Mouse (Mus musculus) embryonic facial prominence, embryonic 10.5 days (tissue): ENCODE results near the gene Tia1. TPM values are rescaled to one million over a fixed set of nuclear protein-coding genes. Genes with fewer than 3 reads are reported as not detected.

Source experiments
- DNase-seq: peaks from one replicate; pipeline ENCODE4 v3.0.0-alpha.2; 2017; ENCODE audit warnings: low spot score
- H3K27ac ChIP-seq: fragments of 300-500 bp; sonication (generic); replicated peaks from 2 replicates; pipeline ENCODE4 v1.5.1; 2016; ENCODE audit warnings: mild to moderate bottlenecking
- H3K27me3 ChIP-seq: fragments of 300-500 bp; sonication (generic); replicated peaks from 2 replicates; pipeline ENCODE4 v1.6.1; 2016; ENCODE audit warnings: low read depth, mild to moderate bottlenecking; ENCODE audit not compliant: poor library complexity, severe bottlenecking
- H3K36me3 ChIP-seq: fragments of 300-500 bp; sonication (generic); replicated peaks from 2 replicates; pipeline ENCODE4 v1.6.1; 2016; ENCODE audit warnings: mild to moderate bottlenecking, moderate library complexity
- H3K4me1 ChIP-seq: fragments of 300-500 bp; sonication (generic); 2 replicates; pipeline ENCODE4 v1.6.1; 2016
- H3K4me3 ChIP-seq: fragments of 300-500 bp; sonication (generic); 2 replicates; pipeline ENCODE4 v1.5.1; 2016; ENCODE audit warnings: mild to moderate bottlenecking, moderate library complexity
- H3K9me3 ChIP-seq: fragments of 300-500 bp; sonication (generic); 2 replicates; pipeline ENCODE4 v1.6.1; 2016; ENCODE audit warnings: mild to moderate bottlenecking
- WGBS: fragments of 180-500 bp; shearing (Covaris S2); methylation state at CpG from one replicate; pipeline ENCODE4 v1.1.7; 2016; 5-methylcytosine and 5-hydroxymethylcytosine counted together
- polyA plus RNA-seq: library from polyadenylated mRNA; unstranded; fragments of >200 nt; fragmentation: Nextera tagmentation; extraction: Ambion mirVana; gene quantifications from 2 replicates; pipeline ENCODE4 v1.2.1, GENCODE M21; 2016

Gene Tia1
- polyA plus RNA-seq, 1 experiment from 2014 or later, result 222 TPM

DNA sequence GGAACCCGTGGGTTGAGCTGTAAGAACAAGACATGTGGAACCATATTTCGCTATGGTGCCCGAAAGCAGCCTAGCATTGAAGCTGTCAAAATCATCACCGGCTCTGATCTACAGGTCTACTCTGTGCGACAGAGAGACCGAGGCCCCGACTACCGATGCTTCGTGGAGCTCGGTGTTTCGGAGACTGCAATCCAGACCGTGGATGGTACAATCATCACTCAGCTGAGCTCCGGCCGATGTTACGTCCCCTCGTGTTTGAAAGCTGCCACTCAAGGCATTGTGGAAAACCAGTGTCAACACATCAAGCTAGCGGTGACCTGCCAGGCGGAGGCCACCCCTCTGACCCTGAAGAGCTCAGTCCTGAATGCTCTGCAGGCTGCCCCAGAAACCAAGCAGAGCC, 41.5 kb downstream of the Tia1 start:
- no peak for DNase-seq
- Histone ChIP-seq H3K27ac (no peak overlapping the region), H3K4me1 (no peaks in the 10 kb centered on the region), H3K36me3 (peaks cover 86% of the 10 kb centered on the region), H3K27me3 (no peaks in the 10 kb centered on the region), H3K9me3 (no peaks in the 10 kb centered on the region), H3K4me3 (no peak overlapping the region)
- 94% methylated on average over 18 of the region's 18 CpGs for WGBS

DNA sequence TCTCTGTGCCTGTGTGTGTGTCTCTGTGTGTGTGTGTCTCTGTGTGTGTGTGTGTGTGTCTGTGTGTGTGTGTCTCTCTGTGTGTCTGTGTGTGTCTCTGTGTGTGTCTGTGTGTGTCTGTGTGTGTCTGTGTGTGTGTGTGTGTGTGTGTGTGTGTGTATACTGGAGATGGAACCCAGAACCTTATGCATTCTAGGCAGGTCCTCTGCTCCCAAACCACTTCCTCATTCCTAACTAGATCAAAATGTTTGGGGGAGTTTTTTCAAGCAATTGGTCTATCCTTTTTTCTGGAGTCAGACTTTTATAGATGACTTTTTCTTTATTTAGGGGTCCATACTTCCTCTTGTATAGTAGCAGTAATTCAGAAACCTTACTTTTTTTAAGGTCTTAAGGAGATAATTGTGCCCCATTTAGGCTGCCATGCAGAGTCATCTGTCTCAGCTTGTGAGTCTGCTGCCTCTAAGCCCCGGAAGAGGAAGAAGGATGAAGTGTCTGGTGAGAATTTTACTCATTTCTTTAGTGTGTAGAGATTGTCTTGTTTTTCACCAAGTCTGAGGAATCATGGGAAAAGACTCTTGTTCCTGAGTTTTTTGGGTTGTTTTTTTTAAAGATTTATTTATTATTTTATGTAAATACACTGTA, 43.0 kb downstream of the Tia1 start:
- Histone ChIP-seq H3K27me3 (no peaks in the 10 kb centered on the region), H3K36me3 (peaks cover 88% of the 10 kb centered on the region), H3K4me3 (no peak overlapping the region), H3K4me1 (no peaks in the 10 kb centered on the region), H3K9me3 (no peaks in the 10 kb centered on the region), H3K27ac (no peak overlapping the region)
- 77% methylated on average over 1 of the region's 1 CpGs for WGBS
- no peak for DNase-seq

DNA sequence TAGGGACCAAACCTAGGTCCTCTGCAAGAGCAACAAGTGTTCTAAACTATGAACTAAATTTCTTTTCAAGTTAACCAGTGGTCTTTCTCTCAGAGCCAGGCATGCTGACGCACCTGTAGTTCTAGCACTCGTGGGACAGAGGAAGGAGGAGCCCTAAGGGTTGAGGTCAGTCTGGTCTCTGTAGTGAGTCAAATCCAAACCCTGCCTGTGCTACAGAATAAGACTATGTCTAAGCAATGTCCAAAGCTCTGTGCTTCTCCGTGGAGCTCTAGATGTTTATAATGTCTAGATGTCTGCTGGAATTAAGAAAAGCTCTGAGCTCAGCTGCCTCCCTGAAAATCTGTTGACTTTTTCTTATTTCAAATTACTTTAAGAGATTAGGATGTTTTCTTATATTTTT, 52.7 kb downstream of the Tia1 start:
- Histone ChIP-seq H3K27ac (no peak overlapping the region), H3K4me1 (no peaks in the 10 kb centered on the region), H3K36me3 (peaks cover 80% of the 10 kb centered on the region), H3K27me3 (no peaks in the 10 kb centered on the region), H3K4me3 (no peak overlapping the region), H3K9me3 (no peaks in the 10 kb centered on the region)
- 91% methylated on average over 3 of the region's 3 CpGs for WGBS
- DNase-seq, result no peak

DNA sequence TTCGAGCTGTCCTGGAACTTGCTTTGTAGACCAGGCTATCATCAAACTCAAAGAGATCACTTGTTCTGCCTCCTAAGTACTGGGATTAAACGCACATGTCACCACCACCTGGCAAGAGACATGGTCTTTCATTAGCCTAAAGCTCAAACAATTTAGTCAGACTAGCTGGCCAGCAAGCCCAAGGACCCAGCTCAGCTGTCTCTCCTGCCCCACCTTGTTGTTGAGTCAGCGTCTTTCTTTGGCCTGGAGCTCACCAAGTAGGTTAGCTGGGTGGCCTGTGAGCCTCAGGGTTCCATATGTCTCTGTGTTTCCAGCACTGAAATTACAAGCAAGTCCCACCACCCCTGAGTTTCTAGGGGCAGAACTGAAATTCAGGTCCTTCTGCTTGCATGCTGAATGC, 59.1 kb downstream of the Tia1 start:
- Histone ChIP-seq H3K27ac (no peak overlapping the region), H3K36me3 (peaks cover 81% of the 10 kb centered on the region), H3K4me1 (peaks cover 4% of the 10 kb centered on the region; the same call in 1 of the 2 replicates), H3K9me3 (no peaks in the 10 kb centered on the region), H3K4me3 (no peak overlapping the region), H3K27me3 (no peaks in the 10 kb centered on the region)
- 94% methylated on average over 3 of the region's 3 CpGs for WGBS
- no peak for DNase-seq

DNA sequence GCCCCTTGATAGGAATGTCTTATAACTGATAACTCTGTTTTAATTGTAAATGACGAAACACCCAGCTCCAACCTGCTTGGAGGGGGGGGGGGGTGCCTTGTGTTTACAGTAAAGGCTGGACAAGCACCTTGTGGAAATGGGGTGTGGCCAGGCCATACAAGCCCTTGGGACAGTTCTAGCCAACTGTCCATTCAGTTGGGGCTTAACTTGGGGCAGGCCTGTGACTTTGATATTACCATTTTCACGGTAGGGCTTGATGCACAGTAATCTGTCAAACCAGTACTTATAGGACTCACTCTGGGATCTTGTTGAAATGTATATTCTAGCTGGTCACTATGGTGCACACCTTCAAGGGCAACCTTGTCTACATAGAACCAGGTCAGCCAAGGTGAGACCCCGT, 67.3 kb downstream of the Tia1 start:
- H3K27me3 ChIP-seq, result no peaks in the 10 kb centered on the region
- peaks cover 30% of the 10 kb centered on the region for H3K4me1 ChIP-seq
- no peak for DNase-seq
- no peaks in the 10 kb centered on the region for H3K9me3 ChIP-seq
- peak overlapping the region; percentile 55 for H3K4me3 ChIP-seq
- WGBS, result 91% methylated on average over 3 of the region's 3 CpGs
- H3K36me3 ChIP-seq, result peaks cover 43% of the 10 kb centered on the region
- H3K27ac ChIP-seq, result peak overlapping the region; percentile 90

DNA sequence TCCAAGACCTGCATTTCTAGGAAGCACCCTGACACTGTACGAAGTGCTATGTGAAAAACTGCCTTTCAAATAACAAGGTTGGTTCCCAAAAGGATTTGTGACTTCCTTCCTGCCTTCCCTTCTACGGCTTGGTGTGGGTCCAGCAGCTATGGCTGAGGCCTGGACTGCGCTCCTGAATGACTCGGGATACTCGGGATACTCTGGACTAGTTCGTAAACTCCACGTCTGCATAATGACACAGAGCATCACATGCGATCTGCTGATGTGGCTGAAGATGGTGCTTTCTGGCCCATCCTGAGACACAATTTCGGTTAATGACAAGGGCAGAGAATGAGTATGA, 67.7 kb downstream of the Tia1 start:
- Histone ChIP-seq H3K9me3 (no peaks in the 10 kb centered on the region), H3K4me3 (peak overlapping the region; percentile 55), H3K27ac (peak overlapping the region; percentile 90), H3K36me3 (peaks cover 42% of the 10 kb centered on the region), H3K4me1 (peaks cover 29% of the 10 kb centered on the region), H3K27me3 (no peaks in the 10 kb centered on the region)
- DNase-seq, result no peak
- 30% methylated on average over 9 of the region's 9 CpGs for WGBS

DNA sequence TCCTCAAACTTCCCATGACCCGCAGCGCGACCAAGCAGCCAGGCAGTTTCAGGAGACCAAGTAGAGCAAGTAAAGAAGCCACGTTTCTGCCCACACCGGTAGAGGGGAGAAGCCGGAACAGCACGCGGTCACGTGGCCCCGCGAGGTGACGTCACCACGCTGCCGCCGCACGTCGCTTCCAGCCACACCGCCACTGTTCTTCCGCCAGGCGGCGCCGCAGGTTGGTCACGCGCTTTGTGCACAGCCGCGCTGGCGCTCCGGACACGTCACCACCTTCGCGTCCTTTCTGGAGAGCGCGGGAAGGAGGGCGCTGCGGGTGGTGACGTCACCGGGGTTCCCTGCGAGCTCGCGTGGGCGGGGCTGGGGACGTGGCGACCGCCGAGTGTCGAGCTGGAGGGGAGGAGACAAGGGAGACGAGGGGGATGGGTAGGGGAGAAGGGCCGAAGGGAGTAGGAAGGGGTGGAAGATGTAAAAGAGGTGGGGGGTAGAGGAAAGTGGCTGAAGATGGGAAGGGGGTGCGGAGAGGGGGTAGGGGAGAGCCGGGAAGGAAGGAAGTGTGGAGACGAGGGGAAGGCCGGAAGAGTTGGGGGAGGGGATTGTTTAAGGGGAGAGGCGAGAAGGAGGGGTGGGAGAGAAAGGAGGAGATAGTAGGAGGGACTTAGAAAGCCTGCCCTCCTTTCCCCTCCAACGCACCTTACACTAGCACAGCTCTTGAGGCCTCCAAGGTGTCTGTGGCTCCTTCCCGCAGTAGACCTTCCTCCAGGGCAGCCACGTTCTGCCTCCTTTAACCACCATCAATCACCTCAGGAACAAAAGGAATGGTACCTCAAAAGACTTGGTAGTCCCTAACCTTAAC, 68.3 kb downstream of the Tia1 start:
- WGBS, result under 1% methylated on average over 56 of the region's 56 CpGs

DNA sequence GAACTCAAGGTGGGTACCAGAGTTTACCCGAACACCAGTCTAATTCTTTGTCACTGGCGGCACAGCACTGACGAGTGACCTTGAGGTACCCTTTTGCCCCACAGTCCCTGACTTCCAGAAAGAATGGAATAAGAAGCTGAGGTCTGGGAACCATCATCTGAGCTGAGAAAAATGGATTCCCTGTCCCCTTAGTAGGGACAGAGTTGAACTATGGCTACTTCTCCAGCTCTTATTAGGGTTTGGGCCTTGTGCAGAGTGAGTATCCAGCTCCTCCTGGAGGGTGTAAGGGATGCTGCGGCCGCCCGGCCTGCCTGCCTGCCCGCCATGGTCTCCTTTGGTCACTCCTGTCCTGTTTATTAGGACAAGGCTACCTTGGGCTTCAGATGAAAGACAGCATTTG, 69.1 kb downstream of the Tia1 start:
- DNase-seq, result peak; percentile 49
- Histone ChIP-seq H3K9me3 (no peaks in the 10 kb centered on the region), H3K4me1 (peaks cover 32% of the 10 kb centered on the region), H3K4me3 (peak overlapping the region; percentile 55), H3K27ac (peak overlapping the region; percentile 90), H3K27me3 (no peaks in the 10 kb centered on the region), H3K36me3 (peaks cover 28% of the 10 kb centered on the region)
- WGBS, result 62% methylated on average over 7 of the region's 7 CpGs

More for the DNA sequence above, 68.3 kb downstream of the Tia1 start:
- Histone ChIP-seq H3K4me3 (peak overlapping the region; percentile 55), H3K9me3 (no peaks in the 10 kb centered on the region), H3K27me3 (no peaks in the 10 kb centered on the region), H3K4me1 (peaks cover 25% of the 10 kb centered on the region), H3K36me3 (peaks cover 36% of the 10 kb centered on the region), H3K27ac (peak overlapping the region; percentile 90)
- DNase-seq, result peak; percentile 100

DNA sequence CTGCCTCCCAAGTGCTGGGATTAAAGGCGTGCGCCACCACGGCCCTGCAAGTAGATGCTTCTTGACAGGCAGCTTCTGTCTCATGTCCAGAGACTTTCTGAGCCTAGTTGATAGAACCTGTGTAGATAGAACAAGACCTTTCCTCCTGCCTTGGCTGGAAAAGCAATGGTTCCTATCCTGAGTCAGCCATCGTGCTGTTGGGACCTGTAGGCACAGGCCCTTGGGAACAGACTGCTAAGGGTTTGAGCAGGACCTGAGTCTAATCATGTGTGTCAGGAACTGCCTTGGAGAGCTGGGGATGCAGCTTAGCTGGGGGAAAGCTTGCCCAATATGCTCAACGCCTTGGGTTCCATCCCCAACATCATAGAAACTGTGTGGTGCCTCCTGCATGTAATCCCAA, 70.1 kb downstream of the Tia1 start:
- WGBS, result 96% methylated on average over 5 of the region's 5 CpGs
- Histone ChIP-seq H3K4me3 (no peak overlapping the region), H3K27me3 (no peaks in the 10 kb centered on the region), H3K9me3 (no peaks in the 10 kb centered on the region), H3K36me3 (peaks cover 18% of the 10 kb centered on the region), H3K27ac (no peak overlapping the region), H3K4me1 (peaks cover 42% of the 10 kb centered on the region)
- no peak for DNase-seq

DNA sequence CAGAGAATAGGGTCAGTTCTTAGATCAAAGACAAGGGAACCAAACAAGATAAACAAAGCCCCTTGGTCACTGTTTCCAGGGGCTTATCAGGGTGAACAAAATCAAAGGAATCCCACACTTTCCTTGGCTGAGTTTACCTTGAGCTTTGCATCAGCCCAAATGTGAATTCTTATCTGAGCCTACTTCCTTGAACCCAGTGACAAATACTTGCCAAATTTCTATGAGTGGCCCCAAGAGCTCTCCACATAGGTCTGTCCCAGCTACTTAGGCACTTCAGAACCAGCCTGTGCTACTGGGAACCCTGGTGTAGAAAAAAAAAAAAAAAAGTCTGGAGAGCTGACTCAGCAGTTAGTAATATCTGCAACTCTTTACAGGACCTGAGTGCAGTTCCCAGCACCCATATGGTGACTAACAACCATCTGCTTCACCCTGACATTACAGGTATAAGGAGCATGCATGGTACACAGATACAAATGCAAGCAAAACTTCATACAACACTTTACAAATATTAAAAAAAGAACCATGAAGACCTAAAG, 70.7 kb downstream of the Tia1 start:
- Histone ChIP-seq H3K27me3 (no peaks in the 10 kb centered on the region), H3K4me3 (no peak overlapping the region), H3K27ac (0 out of 2 replicates have a peak overlapping the region, but pooled peaks have one; percentile 64), H3K4me1 (peaks cover 48% of the 10 kb centered on the region), H3K36me3 (peaks cover 12% of the 10 kb centered on the region), H3K9me3 (no peaks in the 10 kb centered on the region)
- DNase-seq, result no peak

DNA sequence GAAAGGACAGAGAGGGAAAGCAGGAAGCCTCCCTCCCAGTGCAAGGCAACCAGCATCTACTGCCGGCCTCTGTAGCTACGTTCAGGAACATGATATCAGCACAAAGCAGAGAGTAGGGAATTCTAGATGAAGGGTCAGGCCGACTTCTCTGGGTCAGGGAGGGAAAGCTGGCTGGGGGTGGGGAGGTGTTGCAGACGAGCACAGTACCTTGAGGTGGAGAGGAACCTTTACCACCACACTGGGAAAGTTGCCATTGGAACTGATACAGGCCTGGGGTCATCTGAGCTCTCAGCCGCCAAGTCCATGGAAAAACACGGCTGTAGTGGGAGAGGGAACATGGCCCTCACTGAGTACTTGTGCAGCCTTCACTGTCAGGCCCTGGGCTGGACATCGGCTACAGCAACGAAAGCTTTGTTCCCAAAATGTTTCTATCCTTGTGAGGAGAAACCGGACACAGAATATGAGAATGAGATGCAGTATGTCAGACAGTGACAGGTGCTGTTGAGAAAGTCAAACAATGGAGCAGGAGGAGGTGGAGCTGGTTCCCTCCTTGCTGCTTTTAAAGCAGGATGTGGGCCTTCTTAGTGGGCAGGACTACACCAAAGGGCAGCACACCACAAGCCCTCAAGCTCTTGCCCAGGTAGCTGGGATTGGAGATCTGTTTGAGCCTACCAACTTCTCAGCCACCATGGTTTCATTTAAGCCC, 71.6 kb downstream of the Tia1 start:
- peaks cover 3% of the 10 kb centered on the region for H3K36me3 ChIP-seq
- H3K27me3 ChIP-seq, result no peaks in the 10 kb centered on the region
- H3K4me3 ChIP-seq, result no peak overlapping the region
- H3K4me1 ChIP-seq, result peaks cover 57% of the 10 kb centered on the region
- peak overlapping the region; percentile 64 for H3K27ac ChIP-seq
- 81% methylated on average over 9 of the region's 9 CpGs for WGBS
- H3K9me3 ChIP-seq, result no peaks in the 10 kb centered on the region
- DNase-seq, result no peak

DNA sequence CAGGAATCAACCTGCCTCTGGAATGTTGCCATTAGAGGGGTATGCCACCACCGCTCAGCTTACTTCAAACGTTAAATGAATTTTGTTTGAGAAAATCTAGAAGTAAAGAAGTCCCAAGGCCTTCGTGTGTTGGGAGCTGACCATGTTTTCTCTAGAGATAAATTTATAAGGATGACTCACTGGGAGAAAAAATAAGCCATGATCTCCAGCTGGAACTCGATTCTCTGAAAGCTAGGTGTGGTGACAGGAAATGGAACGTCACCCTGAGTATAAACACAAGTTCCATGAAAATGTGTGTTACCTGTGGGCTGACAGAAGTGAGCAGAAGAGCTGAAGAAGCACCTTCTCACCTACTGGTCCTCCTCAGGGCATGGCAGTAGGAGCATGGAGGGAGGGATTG, 72.9 kb downstream of the Tia1 start:
- no peaks in the 10 kb centered on the region for H3K36me3 ChIP-seq
- no peaks in the 10 kb centered on the region for H3K27me3 ChIP-seq
- H3K4me3 ChIP-seq, result no peak overlapping the region
- peaks cover 59% of the 10 kb centered on the region for H3K4me1 ChIP-seq
- WGBS, result 84% methylated on average over 5 of the region's 5 CpGs
- DNase-seq, result no peak
- no peaks in the 10 kb centered on the region for H3K9me3 ChIP-seq
- H3K27ac ChIP-seq, result no peak overlapping the region
